Mouse (Mus musculus) intestine, embryonic 15.5 days (tissue): ENCODE measurements around the gene Glcci1. TPM values are rescaled to one million over a fixed set of nuclear protein-coding genes. Genes with fewer than 3 reads are reported as not detected.
"Not testable (repeated sequence)": the region's sequence is repeated elsewhere in the genome, so short reads cannot be mapped to it uniquely, and the experiment has no call there.

Experiments used
- ATAC-seq: fragments of 200-750 bp; cut with Nextera tagmentation; 2 replicates; pipeline ENCODE4 v1.8.0; 2017; ENCODE audit warnings: moderate TSS enrichment, moderate library complexity
- H3K27ac ChIP-seq: fragments of 300-500 bp; sonication (generic); 2 replicates; pipeline ENCODE4 v1.5.1; 2015; ENCODE audit warnings: mild to moderate bottlenecking, inconsistent platforms
- H3K27me3 ChIP-seq: fragments of 300-500 bp; sonication (generic); replicated peaks from 2 replicates; pipeline ENCODE4 v1.6.1; 2015; ENCODE audit warnings: inconsistent platforms
- H3K36me3 ChIP-seq: fragments of 300-500 bp; sonication (generic); 2 replicates; pipeline ENCODE4 v1.6.1; 2015; ENCODE audit warnings: inconsistent platforms
- H3K4me1 ChIP-seq: fragments of 300-500 bp; sonication (generic); replicated peaks from 2 replicates; pipeline ENCODE4 v1.6.1; 2015; ENCODE audit warnings: inconsistent platforms
- H3K4me2 ChIP-seq: fragments of 300-500 bp; sonication (generic); replicated peaks from 2 replicates; pipeline ENCODE4 v1.6.1; 2015; ENCODE audit warnings: mild to moderate bottlenecking, inconsistent platforms
- H3K4me3 ChIP-seq: fragments of 300-500 bp; sonication (generic); replicated peaks from 2 replicates; pipeline ENCODE4 v1.5.1; 2015; ENCODE audit warnings: inconsistent platforms
- H3K9ac ChIP-seq: fragments of 300-500 bp; sonication (generic); 2 replicates; pipeline ENCODE4 v1.6.1; 2015; ENCODE audit warnings: inconsistent platforms
- H3K9me3 ChIP-seq: fragments of 300-500 bp; sonication (generic); 2 replicates; pipeline ENCODE4 v1.6.1; 2016; ENCODE audit warnings: inconsistent platforms
- WGBS: fragments of 180-500 bp; shearing (Covaris S2); methylation state at CpG from one replicate; pipeline ENCODE4 v1.1.7; 2015; 5-methylcytosine and 5-hydroxymethylcytosine counted together
- polyA plus RNA-seq: library from polyadenylated mRNA; unstranded; fragments of >200 nt; fragmentation: Nextera tagmentation; extraction: Ambion mirVana; gene quantifications from 2 replicates; pipeline ENCODE4 v1.2.1, GENCODE M21; 2015

Glcci1 gene
- polyA plus RNA-seq, 1 experiment from 2014 or later, result 6.3 TPM

DNA sequence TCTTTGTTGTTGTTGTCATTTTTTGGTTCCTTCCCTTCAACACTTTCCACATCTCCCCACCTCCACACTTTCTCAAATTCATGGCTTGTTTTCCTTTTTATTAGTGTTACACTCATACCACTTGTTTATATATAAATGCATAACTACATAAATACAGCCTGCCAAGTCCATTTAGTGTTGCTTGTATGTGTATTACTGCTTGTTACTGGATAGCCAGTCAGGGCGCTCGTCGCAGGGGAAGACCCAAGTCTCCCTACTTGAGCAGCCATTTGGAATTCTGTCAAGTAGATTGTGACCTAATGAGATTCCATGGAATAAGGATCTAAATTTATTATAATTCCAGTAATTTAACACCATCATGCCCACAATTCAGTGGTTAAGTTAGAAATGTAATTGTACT is 10.3 kb downstream of the Glcci1 start:
- no peaks in the 10 kb centered on the region for H3K36me3 ChIP-seq
- no peak overlapping the region for H3K4me2 ChIP-seq
- no peak overlapping the region for H3K4me3 ChIP-seq
- H3K27me3 ChIP-seq, result no peaks in the 10 kb centered on the region
- H3K4me1 ChIP-seq, result no peaks in the 10 kb centered on the region
- WGBS, result 67% methylated on average over 3 of the region's 3 CpGs
- H3K9ac ChIP-seq, result no peak overlapping the region
- H3K27ac ChIP-seq, result no peak overlapping the region
- no peak for ATAC-seq
- no peaks in the 10 kb centered on the region for H3K9me3 ChIP-seq

DNA sequence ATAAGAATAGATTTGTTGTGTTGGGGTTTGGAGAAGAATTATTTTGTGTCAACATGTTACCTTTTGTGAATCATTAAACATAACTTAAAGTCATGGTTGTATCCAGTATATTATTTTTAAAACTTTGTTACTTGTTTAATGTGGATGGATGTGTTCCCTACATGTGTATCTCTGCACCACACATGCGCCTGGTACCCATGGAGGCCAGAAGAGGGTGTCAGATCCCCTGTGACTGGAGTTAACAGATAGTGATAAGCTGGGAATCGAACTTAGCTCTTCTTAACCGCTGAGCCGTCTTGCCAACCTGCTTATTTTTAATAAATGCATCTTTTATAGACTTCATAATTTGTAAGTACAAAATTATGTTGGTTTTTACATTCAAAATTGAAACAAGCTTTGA is 11.8 kb downstream of the Glcci1 start:
- 92% methylated on average over 4 of the region's 4 CpGs for WGBS
- H3K9ac ChIP-seq, result no peak overlapping the region
- H3K9me3 ChIP-seq, result no peaks in the 10 kb centered on the region
- H3K36me3 ChIP-seq, result no peaks in the 10 kb centered on the region
- no peak for ATAC-seq
- H3K27ac ChIP-seq, result no peak overlapping the region
- no peak overlapping the region for H3K4me2 ChIP-seq
- no peaks in the 10 kb centered on the region for H3K4me1 ChIP-seq
- H3K4me3 ChIP-seq, result no peak overlapping the region
- H3K27me3 ChIP-seq, result no peaks in the 10 kb centered on the region

DNA sequence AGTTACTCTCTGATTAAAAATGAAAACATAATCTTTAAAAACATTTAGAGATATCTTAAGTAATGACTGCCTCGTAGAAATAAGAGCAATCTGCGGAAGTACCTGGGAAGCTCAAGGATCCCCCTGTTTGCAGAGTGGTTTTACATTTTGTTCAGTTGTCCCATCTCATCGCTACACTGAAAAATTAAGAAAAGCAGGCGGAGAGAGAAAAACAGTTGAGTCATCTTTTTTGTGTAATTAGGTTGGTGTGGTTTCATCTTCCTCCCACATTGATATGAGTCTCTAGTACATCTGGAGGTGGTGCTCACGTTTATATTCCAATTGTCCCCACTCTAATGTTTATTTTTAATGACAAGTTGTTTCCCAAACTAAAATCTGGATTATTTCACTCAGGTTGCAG is 15.3 kb downstream of the Glcci1 start:
- Histone ChIP-seq H3K4me3 (no peak overlapping the region), H3K4me1 (no peaks in the 10 kb centered on the region), H3K9me3 (no peaks in the 10 kb centered on the region), H3K9ac (no peak overlapping the region), H3K36me3 (no peaks in the 10 kb centered on the region), H3K4me2 (no peak overlapping the region), H3K27ac (no peak overlapping the region), H3K27me3 (no peaks in the 10 kb centered on the region)
- 78% methylated on average over 5 of the region's 5 CpGs for WGBS
- no peak for ATAC-seq

DNA sequence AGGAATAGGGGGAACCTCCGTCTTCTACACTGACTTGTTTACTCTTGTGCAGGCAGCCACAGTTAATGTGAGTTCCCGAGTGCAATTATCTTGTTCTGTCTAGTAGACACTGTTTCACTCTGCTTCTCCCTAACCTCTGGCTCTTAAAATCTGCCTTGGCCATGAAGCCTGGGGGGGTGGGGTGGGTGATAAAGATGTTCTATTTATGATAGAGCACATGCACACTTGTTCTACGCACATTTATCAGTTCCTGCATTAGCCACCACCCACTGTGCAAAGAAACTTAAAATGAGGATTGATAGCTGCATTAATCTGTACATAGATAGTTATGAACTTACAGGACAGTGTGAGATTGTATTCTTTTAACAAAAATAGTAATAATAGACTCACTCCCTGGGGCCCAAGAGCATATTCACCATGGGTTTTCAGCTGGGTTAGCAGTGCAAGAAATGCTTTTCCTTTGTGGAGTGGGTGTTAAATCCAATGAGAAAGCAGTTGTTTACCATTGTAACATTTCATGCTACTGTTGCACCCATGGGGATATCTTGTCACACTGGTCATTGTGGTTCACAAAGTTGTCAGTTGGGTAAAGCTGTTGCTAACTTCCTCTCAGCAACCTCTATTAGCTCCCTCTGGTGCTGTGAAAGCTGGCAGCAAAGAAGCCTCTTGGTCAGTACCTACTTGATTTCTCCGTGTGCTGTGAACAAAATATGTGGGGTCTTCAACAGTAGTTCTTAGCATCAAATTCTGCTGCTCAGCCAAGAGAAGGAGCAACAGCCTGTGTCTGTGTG is 21.9 kb downstream of the Glcci1 start:
- H3K9me3 ChIP-seq, result no peaks in the 10 kb centered on the region
- H3K4me2 ChIP-seq, result no peak overlapping the region
- no peaks in the 10 kb centered on the region for H3K4me1 ChIP-seq
- ATAC-seq, result no peak
- H3K27ac ChIP-seq, result no peak overlapping the region
- H3K36me3 ChIP-seq, result no peaks in the 10 kb centered on the region
- H3K27me3 ChIP-seq, result no peaks in the 10 kb centered on the region
- no peak overlapping the region for H3K9ac ChIP-seq
- H3K4me3 ChIP-seq, result no peak overlapping the region
- 64% methylated on average over 4 of the region's 4 CpGs for WGBS

DNA sequence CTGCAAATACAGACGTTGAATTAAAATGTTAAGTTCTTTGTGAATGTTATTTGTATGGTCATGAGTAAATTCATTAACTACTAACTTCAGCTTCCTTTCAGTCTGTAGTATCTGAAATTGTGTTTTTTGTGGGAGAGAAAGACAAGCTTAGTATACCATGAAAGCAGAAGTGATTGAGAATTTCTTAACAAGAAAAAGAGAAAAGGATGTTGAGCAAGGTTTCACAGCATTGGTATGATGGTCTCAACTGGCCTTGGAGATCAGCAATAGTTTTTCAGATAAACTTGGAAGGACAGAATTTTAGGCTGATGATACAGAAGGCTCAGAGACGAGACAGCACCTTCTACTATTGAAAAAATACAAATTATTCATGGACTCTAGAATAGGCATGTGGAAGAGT is 27.5 kb downstream of the Glcci1 start:
- no peak overlapping the region for H3K4me3 ChIP-seq
- no peaks in the 10 kb centered on the region for H3K9me3 ChIP-seq
- no peaks in the 10 kb centered on the region for H3K4me1 ChIP-seq
- no peaks in the 10 kb centered on the region for H3K27me3 ChIP-seq
- no peak overlapping the region for H3K9ac ChIP-seq
- no peak overlapping the region for H3K4me2 ChIP-seq
- H3K27ac ChIP-seq, result no peak overlapping the region
- WGBS, result 77% methylated on average over 2 of the region's 2 CpGs
- no peak for ATAC-seq
- no peaks in the 10 kb centered on the region for H3K36me3 ChIP-seq

DNA sequence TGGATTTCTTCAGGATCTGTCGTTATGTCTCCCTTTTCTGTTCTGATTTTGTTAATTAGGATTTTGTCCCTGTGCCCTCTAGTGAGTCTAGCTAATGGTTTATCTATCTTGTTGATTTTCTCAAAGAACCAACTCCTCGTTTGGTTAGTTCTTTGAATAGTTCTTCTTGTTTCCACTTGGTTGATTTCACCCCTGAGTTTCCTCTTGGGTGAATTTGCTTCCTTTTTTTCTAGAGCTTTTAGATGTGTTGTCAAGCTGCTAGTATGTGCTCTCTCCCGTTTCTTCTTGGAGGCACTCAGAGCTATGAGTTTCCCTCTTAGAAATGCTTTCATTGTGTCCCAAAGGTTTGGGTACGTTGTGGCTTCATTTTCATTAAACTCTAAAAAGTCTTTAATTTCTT is 32.1 kb downstream of the Glcci1 start:
- not testable (repeated sequence) for ATAC-seq, H3K36me3 ChIP-seq
- 96% methylated on average over 4 of the region's 4 CpGs for WGBS

DNA sequence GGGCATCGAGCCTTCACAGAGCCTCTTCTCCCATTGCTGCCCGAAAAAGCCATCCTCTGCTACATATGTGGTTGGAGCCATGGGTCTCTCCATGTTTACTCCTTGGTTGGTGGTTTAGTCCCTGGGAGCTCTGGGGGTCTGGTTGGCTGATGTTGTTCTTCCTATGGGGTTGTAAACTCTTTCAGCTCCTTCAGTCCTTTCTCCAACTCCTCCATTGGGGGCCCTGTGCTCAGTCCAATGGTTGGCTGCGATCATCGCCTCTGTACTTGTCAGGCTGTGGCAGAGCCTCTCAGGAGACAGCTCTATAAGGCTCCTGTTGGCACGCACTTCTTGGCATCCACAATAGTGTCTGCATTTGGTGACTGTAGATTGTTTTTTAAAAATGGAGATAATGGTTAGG is 35.4 kb downstream of the Glcci1 start:
- WGBS, result 94% methylated on average over 5 of the region's 5 CpGs
- H3K36me3 ChIP-seq, result no peaks in the 10 kb centered on the region
- H3K27me3 ChIP-seq, result no peaks in the 10 kb centered on the region
- no peak for ATAC-seq
- H3K4me2 ChIP-seq, result no peak overlapping the region
- H3K27ac ChIP-seq, result no peak overlapping the region
- H3K9me3 ChIP-seq, result no peaks in the 10 kb centered on the region
- H3K9ac ChIP-seq, result no peak overlapping the region
- H3K4me1 ChIP-seq, result no peaks in the 10 kb centered on the region
- no peak overlapping the region for H3K4me3 ChIP-seq

More for the DNA sequence above, 32.1 kb downstream of the Glcci1 start:
- not testable (repeated sequence) for H3K4me2 ChIP-seq, H3K27me3 ChIP-seq, H3K4me1 ChIP-seq, H3K9me3 ChIP-seq, H3K9ac ChIP-seq, H3K27ac ChIP-seq, H3K4me3 ChIP-seq

DNA sequence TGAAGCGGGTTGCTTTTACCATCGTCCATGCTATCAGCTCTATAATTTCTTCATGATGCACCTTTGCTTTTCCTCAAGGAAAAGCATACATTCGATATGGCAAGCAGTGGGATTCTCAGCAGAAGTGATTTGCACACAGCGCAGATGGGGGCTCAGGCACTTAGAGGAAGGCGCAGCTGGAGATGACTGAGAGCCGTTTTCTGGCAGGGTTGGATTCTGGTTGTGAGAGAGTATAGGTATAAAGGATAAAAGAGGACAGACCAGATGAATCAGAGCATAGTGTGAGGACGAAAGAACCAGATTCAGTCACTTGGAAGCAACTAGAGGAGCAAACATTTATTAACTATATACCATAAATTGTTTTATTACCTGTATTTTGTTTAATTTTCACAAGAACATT is 36.4 kb downstream of the Glcci1 start:
- no peak overlapping the region for H3K27ac ChIP-seq
- no peaks in the 10 kb centered on the region for H3K27me3 ChIP-seq
- ATAC-seq, result no peak
- H3K4me2 ChIP-seq, result no peak overlapping the region
- H3K4me3 ChIP-seq, result no peak overlapping the region
- H3K36me3 ChIP-seq, result no peaks in the 10 kb centered on the region
- no peak overlapping the region for H3K9ac ChIP-seq
- WGBS, result 93% methylated on average over 7 of the region's 7 CpGs
- H3K9me3 ChIP-seq, result no peaks in the 10 kb centered on the region
- no peaks in the 10 kb centered on the region for H3K4me1 ChIP-seq

DNA sequence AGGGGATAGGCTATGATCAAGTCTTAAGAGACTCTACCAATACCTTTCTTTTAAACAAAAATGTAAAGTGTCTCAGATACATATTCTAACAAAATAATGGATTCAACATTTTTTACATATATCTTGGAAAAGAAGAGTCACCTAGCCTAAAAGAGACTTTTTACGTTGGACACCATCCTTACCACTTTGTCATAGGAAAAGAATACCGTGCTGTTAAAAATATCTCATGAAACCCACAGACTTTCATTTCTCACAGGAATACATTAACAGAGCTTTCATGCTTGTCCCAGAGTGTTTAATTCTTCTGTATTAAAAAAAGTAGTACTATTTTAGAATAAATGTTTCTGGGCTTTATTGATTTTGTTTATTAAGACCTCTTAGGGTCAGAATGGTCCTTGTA is 41.8 kb downstream of the Glcci1 start:
- 85% methylated on average over 2 of the region's 2 CpGs for WGBS
- H3K4me2 ChIP-seq, result no peak overlapping the region
- no peak for ATAC-seq
- H3K27me3 ChIP-seq, result no peaks in the 10 kb centered on the region
- H3K4me3 ChIP-seq, result no peak overlapping the region
- no peak overlapping the region for H3K9ac ChIP-seq
- H3K4me1 ChIP-seq, result no peaks in the 10 kb centered on the region
- H3K27ac ChIP-seq, result no peak overlapping the region
- H3K36me3 ChIP-seq, result no peaks in the 10 kb centered on the region
- H3K9me3 ChIP-seq, result no peaks in the 10 kb centered on the region

DNA sequence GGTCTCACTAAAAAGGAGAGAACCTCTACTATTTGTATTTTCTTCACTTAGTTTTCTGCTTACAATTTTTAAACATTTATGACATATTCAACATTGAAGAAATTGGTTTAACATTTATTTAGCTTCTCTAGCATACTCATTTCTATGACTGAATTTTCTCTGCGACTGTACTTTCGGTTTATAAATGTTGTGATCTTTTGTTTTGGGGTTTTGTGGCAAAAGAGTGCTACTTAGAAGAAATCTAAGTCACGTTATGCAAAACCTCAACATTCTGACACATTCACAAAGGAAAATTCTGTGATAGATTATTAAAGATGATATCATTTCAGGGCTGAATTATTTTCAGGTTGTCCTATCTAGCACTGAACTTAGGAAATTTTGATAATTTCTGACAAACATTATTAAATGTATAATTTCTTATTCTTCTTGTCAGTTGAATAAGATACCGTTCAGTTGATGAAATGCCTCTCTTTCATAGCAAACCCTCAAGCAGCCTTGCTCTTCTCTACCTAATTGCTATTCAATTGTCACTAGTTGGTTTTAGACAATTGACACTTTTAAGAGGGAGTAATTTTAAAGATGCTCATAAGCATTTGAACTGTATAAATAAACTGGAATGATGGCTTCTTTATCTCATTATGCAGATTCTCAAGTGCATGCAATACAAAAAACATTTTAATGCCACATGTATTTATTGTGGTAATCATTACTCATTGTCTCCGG is 47.6 kb downstream of the Glcci1 start:
- H3K36me3 ChIP-seq, result no peaks in the 10 kb centered on the region
- no peak overlapping the region for H3K4me2 ChIP-seq
- no peaks in the 10 kb centered on the region for H3K9me3 ChIP-seq
- ATAC-seq, result no peak
- 92% methylated on average over 5 of the region's 5 CpGs for WGBS
- no peaks in the 10 kb centered on the region for H3K27me3 ChIP-seq
- H3K4me3 ChIP-seq, result no peak overlapping the region
- no peak overlapping the region for H3K9ac ChIP-seq
- H3K4me1 ChIP-seq, result no peaks in the 10 kb centered on the region
- no peak overlapping the region for H3K27ac ChIP-seq

DNA sequence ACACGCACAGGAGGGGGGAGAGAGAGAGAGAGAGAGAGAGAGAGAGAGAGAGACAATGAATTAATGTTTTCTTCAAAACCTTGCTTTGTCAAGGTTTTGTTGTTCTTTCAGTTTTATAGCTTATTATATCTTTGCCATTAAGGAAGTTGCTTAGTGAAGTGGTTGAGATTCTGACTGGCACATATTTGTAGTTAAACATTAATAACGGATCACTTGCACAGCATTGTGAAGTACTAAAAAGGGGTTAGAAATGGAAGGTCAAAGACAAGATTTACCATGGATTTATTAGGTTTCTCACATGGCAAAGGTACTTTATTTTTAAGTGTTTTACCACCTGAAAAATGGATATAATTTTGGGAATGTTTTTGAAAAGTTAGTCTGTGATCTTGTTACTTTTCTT is 51.3 kb downstream of the Glcci1 start:
- Histone ChIP-seq H3K36me3 (no peaks in the 10 kb centered on the region), H3K9ac (no peak overlapping the region), H3K27me3 (no peaks in the 10 kb centered on the region), H3K9me3 (no peaks in the 10 kb centered on the region), H3K4me1 (no peaks in the 10 kb centered on the region), H3K4me2 (no peak overlapping the region), H3K27ac (no peak overlapping the region), H3K4me3 (no peak overlapping the region)
- ATAC-seq, result peak; percentile 70
- WGBS, result 73% methylated on average over 2 of the region's 2 CpGs

DNA sequence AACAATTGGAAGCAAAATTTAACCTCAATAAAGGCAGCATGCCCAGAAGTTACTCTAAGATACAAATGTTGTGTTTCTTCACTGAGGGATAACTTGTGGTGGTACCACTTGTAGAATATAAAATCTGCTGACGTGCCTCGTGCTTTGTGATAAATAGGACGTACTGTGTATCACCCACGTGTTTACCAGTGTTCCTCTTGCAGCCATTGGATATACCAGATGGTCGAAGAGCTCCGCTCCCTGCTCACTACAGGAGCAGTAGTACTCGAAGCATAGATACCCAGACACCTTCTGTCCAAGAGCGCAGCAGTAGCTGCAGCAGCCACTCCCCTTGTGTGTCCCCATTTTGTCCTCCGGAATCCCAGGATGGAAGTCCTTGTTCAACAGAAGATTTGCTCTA is 73.0 kb downstream of the Glcci1 start:
- Histone ChIP-seq H3K27me3 (no peaks in the 10 kb centered on the region), H3K36me3 (no peaks in the 10 kb centered on the region), H3K9ac (no peak overlapping the region), H3K4me1 (no peaks in the 10 kb centered on the region), H3K4me3 (no peak overlapping the region), H3K9me3 (no peaks in the 10 kb centered on the region), H3K4me2 (no peak overlapping the region), H3K27ac (no peak overlapping the region)
- ATAC-seq, result no peak
- WGBS, result 90% methylated on average over 9 of the region's 9 CpGs

DNA sequence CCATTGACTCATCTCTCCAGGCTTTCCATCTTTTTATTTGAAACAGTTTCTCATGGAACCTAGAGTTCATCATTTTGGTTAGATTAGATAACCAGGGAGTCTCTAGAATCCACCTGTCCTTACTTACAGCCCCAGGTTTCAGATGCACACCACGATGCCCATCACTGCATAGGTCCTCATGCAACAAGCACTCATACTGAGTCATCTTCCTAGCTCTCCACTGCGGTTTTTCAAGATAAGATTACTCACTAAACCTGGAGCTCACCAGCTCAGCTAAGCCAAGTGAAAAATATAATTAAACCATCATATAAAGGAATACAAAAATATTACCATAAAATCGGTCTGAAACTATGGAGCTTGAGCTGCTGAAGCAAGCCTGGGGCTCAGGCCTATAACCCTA is 74.5 kb downstream of the Glcci1 start:
- H3K9me3 ChIP-seq, result no peaks in the 10 kb centered on the region
- H3K27ac ChIP-seq, result no peak overlapping the region
- no peaks in the 10 kb centered on the region for H3K36me3 ChIP-seq
- no peak overlapping the region for H3K4me3 ChIP-seq
- ATAC-seq, result no peak
- H3K4me2 ChIP-seq, result no peak overlapping the region
- H3K27me3 ChIP-seq, result no peaks in the 10 kb centered on the region
- H3K4me1 ChIP-seq, result no peaks in the 10 kb centered on the region
- H3K9ac ChIP-seq, result no peak overlapping the region
- WGBS, result 88% methylated on average over 3 of the region's 3 CpGs
